Mouse (Mus musculus): ENCODE measurements around the gene Rps27l. TPM values are rescaled to one million over a fixed set of nuclear protein-coding genes. Genes with fewer than 3 reads are reported as not detected.

The Rps27l gene
- polyA plus RNA-seq, 1 experiment from 2014 or later, result 775 TPM

GRCm38 (mm10) chr9:66974721-66975225 lies 28.9 kb downstream of the Rps27l start:
- Histone ChIP-seq H3K9me3 (replicated peaks) (no peaks in the 10 kb centered on the region), H3K36me3 (peaks cover 15% of the 10 kb centered on the region), H3K27me3 (ENCODE audit: low read depth, poor library complexity, severe bottlenecking) (no peaks in the 10 kb centered on the region), H3K4me3 (peak overlapping the region; percentile 78), H3K27ac (peak overlapping the region; percentile 85), H3K4me1 (0 out of 2 replicates have a peak, but pooled peaks cover 11% of the 10 kb centered on the region)
- DNase-seq (ENCODE audit: low spot score), result peak; percentile 87
- under 1% methylated on average over 41 of the region's 41 CpGs for WGBS

GRCm38 (mm10) chr9:66975239-66975645 lies 29.4 kb downstream of the Rps27l start, which contains the start of gene Lactb:
Gene Lactb (minus strand): TSS chr9:66975484.
- H3K4me3 ChIP-seq, result peak within 1 kb of the TSS; percentile 78
- 0 out of 2 replicates have a peak, but pooled peaks cover 11% of the 10 kb centered on the region for H3K4me1 ChIP-seq
- no peaks in the 10 kb centered on the region for H3K27me3 ChIP-seq (ENCODE audit: low read depth, poor library complexity, severe bottlenecking)
- peak within 1 kb of the TSS; percentile 85 for H3K27ac ChIP-seq
- 2% methylated on average over 32 of the region's 32 CpGs for WGBS
- H3K36me3 ChIP-seq, result peaks cover 10% of the 10 kb centered on the region
- peak; percentile 98 for DNase-seq (ENCODE audit: low spot score)
- no peaks in the 10 kb centered on the region for H3K9me3 ChIP-seq (replicated peaks)

GRCm38 (mm10) chr9:66977121-66977520 lies 31.2 kb downstream of the Rps27l start:
- H3K27ac ChIP-seq, result no peak overlapping the region
- no peaks in the 10 kb centered on the region for H3K9me3 ChIP-seq (replicated peaks)
- DNase-seq (ENCODE audit: low spot score), result no peak
- H3K36me3 ChIP-seq, result no peaks in the 10 kb centered on the region
- 80% methylated on average over 5 of the region's 5 CpGs for WGBS
- 0 out of 2 replicates have a peak, but pooled peaks cover 11% of the 10 kb centered on the region for H3K4me1 ChIP-seq
- no peaks in the 10 kb centered on the region for H3K27me3 ChIP-seq (ENCODE audit: low read depth, poor library complexity, severe bottlenecking)
- H3K4me3 ChIP-seq, result no peak overlapping the region

GRCm38 (mm10) chr9:66977982-66978381 lies 32.1 kb downstream of the Rps27l start:
- Histone ChIP-seq H3K4me1 (0 out of 2 replicates have a peak, but pooled peaks cover 11% of the 10 kb centered on the region), H3K27me3 (ENCODE audit: low read depth, poor library complexity, severe bottlenecking) (no peaks in the 10 kb centered on the region), H3K9me3 (replicated peaks) (no peaks in the 10 kb centered on the region), H3K36me3 (no peaks in the 10 kb centered on the region), H3K27ac (no peak overlapping the region), H3K4me3 (no peak overlapping the region)
- DNase-seq (ENCODE audit: low spot score), result no peak
- 94% methylated on average over 1 of the region's 1 CpGs for WGBS

GRCm38 (mm10) chr9:66978468-66978867 lies 32.6 kb downstream of the Rps27l start:
- Histone ChIP-seq H3K4me3 (no peak overlapping the region), H3K4me1 (0 out of 2 replicates have a peak, but pooled peaks cover 11% of the 10 kb centered on the region)
- 78% methylated on average over 1 of the region's 1 CpGs for WGBS

GRCm38 (mm10) chr9:66980458-66980857 lies 34.6 kb downstream of the Rps27l start:
- H3K27ac ChIP-seq, result no peak overlapping the region
- no peak overlapping the region for H3K4me3 ChIP-seq
- H3K27me3 ChIP-seq (ENCODE audit: low read depth, poor library complexity, severe bottlenecking), result no peaks in the 10 kb centered on the region
- no peaks in the 10 kb centered on the region for H3K9me3 ChIP-seq (replicated peaks)
- 14% methylated on average over 5 of the region's 5 CpGs for WGBS
- peak; percentile 83 for DNase-seq (ENCODE audit: low spot score)
- H3K36me3 ChIP-seq, result no peaks in the 10 kb centered on the region
- 0 out of 2 replicates have a peak, but pooled peaks cover 3% of the 10 kb centered on the region for H3K4me1 ChIP-seq

More at GRCm38 (mm10) chr9:66978468-66978867, 32.6 kb downstream of the Rps27l start:
- Histone ChIP-seq H3K36me3 (no peaks in the 10 kb centered on the region), H3K9me3 (replicated peaks) (no peaks in the 10 kb centered on the region), H3K27ac (no peak overlapping the region), H3K27me3 (ENCODE audit: low read depth, poor library complexity, severe bottlenecking) (no peaks in the 10 kb centered on the region)
- no peak for DNase-seq (ENCODE audit: low spot score)

GRCm38 (mm10) chr9:66982085-66982484 lies 36.2 kb downstream of the Rps27l start:
- Histone ChIP-seq H3K4me3 (no peak overlapping the region), H3K27me3 (ENCODE audit: low read depth, poor library complexity, severe bottlenecking) (no peaks in the 10 kb centered on the region)

GRCm38 (mm10) chr9:66985377-66985776 lies 39.5 kb downstream of the Rps27l start:
- Histone ChIP-seq H3K36me3 (no peaks in the 10 kb centered on the region), H3K4me3 (no peak overlapping the region), H3K27ac (no peak overlapping the region), H3K4me1 (0 out of 2 replicates have a peak, but pooled peaks cover 8% of the 10 kb centered on the region), H3K27me3 (ENCODE audit: low read depth, poor library complexity, severe bottlenecking) (no peaks in the 10 kb centered on the region), H3K9me3 (replicated peaks) (no peaks in the 10 kb centered on the region)
- 88% methylated on average over 7 of the region's 7 CpGs for WGBS
- DNase-seq (ENCODE audit: low spot score), result no peak

More at GRCm38 (mm10) chr9:66982085-66982484, 36.2 kb downstream of the Rps27l start:
- Histone ChIP-seq H3K4me1 (0 out of 2 replicates have a peak, but pooled peaks cover 3% of the 10 kb centered on the region), H3K9me3 (replicated peaks) (no peaks in the 10 kb centered on the region), H3K27ac (no peak overlapping the region), H3K36me3 (no peaks in the 10 kb centered on the region)
- DNase-seq (ENCODE audit: low spot score), result no peak
- WGBS, result 86% methylated on average over 7 of the region's 7 CpGs

GRCm38 (mm10) chr9:66988198-66988887 lies 42.5 kb downstream of the Rps27l start:
- H3K4me3 ChIP-seq, result no peak overlapping the region
- no peaks in the 10 kb centered on the region for H3K9me3 ChIP-seq (replicated peaks)
- H3K27ac ChIP-seq, result no peak overlapping the region
- peaks cover 10% of the 10 kb centered on the region; the same call in 1 of the 2 replicates for H3K4me1 ChIP-seq
- no peaks in the 10 kb centered on the region for H3K27me3 ChIP-seq (ENCODE audit: low read depth, poor library complexity, severe bottlenecking)
- WGBS, result 78% methylated on average over 11 of the region's 11 CpGs
- H3K36me3 ChIP-seq, result no peaks in the 10 kb centered on the region
- no peak for DNase-seq (ENCODE audit: low spot score)

GRCm38 (mm10) chr9:66988888-66989414 lies 43.1 kb downstream of the Rps27l start:
- H3K36me3 ChIP-seq, result no peaks in the 10 kb centered on the region
- DNase-seq (ENCODE audit: low spot score), result no peak
- H3K4me1 ChIP-seq, result peaks cover 10% of the 10 kb centered on the region; the same call in 1 of the 2 replicates
- no peak overlapping the region for H3K4me3 ChIP-seq
- no peak overlapping the region for H3K27ac ChIP-seq
- no peaks in the 10 kb centered on the region for H3K27me3 ChIP-seq (ENCODE audit: low read depth, poor library complexity, severe bottlenecking)
- 84% methylated on average over 6 of the region's 6 CpGs for WGBS
- no peaks in the 10 kb centered on the region for H3K9me3 ChIP-seq (replicated peaks)

GRCm38 (mm10) chr9:66989581-66989980 lies 43.7 kb downstream of the Rps27l start:
- H3K4me1 ChIP-seq, result peaks cover 10% of the 10 kb centered on the region; the same call in 1 of the 2 replicates
- H3K36me3 ChIP-seq, result no peaks in the 10 kb centered on the region
- H3K9me3 ChIP-seq (replicated peaks), result no peaks in the 10 kb centered on the region
- no peak for DNase-seq (ENCODE audit: low spot score)
- H3K4me3 ChIP-seq, result no peak overlapping the region
- H3K27me3 ChIP-seq (ENCODE audit: low read depth, poor library complexity, severe bottlenecking), result no peaks in the 10 kb centered on the region
- WGBS, result 85% methylated on average over 6 of the region's 6 CpGs
- no peak overlapping the region for H3K27ac ChIP-seq

GRCm38 (mm10) chr9:66990046-66990445 lies 44.2 kb downstream of the Rps27l start:
- no peaks in the 10 kb centered on the region for H3K36me3 ChIP-seq
- no peaks in the 10 kb centered on the region for H3K27me3 ChIP-seq (ENCODE audit: low read depth, poor library complexity, severe bottlenecking)
- 89% methylated on average over 5 of the region's 5 CpGs for WGBS
- no peak for DNase-seq (ENCODE audit: low spot score)
- no peak overlapping the region for H3K4me3 ChIP-seq
- H3K27ac ChIP-seq, result no peak overlapping the region
- H3K9me3 ChIP-seq (replicated peaks), result no peaks in the 10 kb centered on the region
- H3K4me1 ChIP-seq, result peaks cover 10% of the 10 kb centered on the region; the same call in 1 of the 2 replicates
